Mouse (Mus musculus) kidney, postnatal 25 days (tissue): ENCODE measurements around the gene B3gnt6.

Experiments
- DNase-seq, 2 experiments: peaks; one replicate each; pipeline ENCODE4 v3.0.0; 2021; ENCODE audit warnings: mixed read lengths in 2 of 2

The B3gnt6 gene

GRCm38 (mm10) chr7:98148721-98149407, 50.4 kb downstream of the B3gnt6 start:
- DNase-seq = peak in 1 of 2 experiments; percentile 30

GRCm38 (mm10) chr7:98147766-98148165, 51.5 kb downstream of the B3gnt6 start:
- DNase-seq = peak; percentile 71 to 76

DNA sequence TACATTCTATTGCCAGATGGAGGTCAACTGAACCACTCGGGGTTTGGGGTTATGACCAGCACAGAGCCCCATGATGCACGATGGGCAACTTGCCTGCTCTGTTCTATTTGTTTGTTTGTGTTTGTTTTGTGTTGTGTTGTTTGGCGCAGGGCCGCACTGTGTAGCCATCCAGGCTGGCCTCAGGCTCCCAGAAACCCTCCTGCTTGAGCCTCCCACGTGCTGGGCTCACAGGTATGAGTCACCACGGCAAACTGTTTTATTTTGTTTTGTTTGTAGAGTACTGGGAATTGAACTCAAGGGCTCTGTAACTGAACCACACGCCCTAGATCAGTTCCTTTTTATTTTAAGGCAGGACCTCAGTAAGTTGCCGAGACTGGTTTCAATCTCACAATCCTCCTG, 52.8 kb downstream of the B3gnt6 start:
- peak in 1 of 2 experiments; percentile 36 for DNase-seq

DNA sequence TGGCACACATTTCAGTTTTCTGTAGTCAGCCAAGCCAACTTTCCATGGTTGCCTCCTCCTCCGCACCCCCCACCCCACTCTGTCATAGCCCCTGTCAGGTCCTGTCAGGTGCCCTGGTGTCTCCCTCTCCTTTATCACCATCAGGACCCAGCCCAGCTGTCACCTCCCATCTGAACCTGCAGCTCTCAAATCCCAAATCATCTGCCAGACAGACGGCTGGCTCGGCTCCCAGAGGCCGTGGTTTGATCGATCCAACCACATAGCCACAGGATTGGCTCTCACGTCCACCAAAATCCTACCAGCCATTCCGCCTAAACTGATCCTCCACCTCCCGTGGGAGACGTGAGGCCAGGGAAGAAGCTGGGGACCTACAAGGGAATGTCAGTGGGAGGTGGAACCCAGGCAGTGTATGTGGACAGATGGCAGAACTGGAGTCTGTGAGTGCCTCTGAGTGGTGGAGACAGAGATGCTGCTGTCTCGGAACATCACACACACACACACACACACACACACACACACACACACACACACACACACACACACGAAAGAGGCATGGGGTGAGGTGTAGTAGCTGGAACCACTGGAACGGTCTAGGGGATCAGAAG, 53.3 kb downstream of the B3gnt6 start:
- DNase-seq = no peak

GRCm38 (mm10) chr7:98145402-98145801, 53.9 kb downstream of the B3gnt6 start, which contains the start of gene Omp:
Gene Omp (minus strand): TSS chr7:98145502.
- no peak for DNase-seq

- DNase-seq = no peak
Measured at GRCm38 (mm10) chr7:98142648-98143047, 56.6 kb downstream of the B3gnt6 start.
